Mouse (Mus musculus): ENCODE results near the gene A430078G23Rik.

Gene A430078G23Rik

GRCm38 (mm10) chr8:3348142-3348823 lies 4.9 kb upstream of the A430078G23Rik start:
- no peak for DNase-seq (ENCODE audit: low spot score)

- DNase-seq (ENCODE audit: low spot score), result no peak
Observed at GRCm38 (mm10) chr8:3350747-3351146, 2.5 kb upstream of the A430078G23Rik start.

GRCm38 (mm10) chr8:3352715-3353114 lies 500 bp upstream of the A430078G23Rik start:
- no peak for DNase-seq (ENCODE audit: low spot score)

- no peak for DNase-seq (ENCODE audit: low spot score)
Observed at GRCm38 (mm10) chr8:3353811-3354442, 712 bp downstream of the A430078G23Rik start.

- no peak for DNase-seq (ENCODE audit: low spot score)
Observed at GRCm38 (mm10) chr8:3354443-3354812, 1.2 kb downstream of the A430078G23Rik start.

GRCm38 (mm10) chr8:3355586-3355985 lies 2.4 kb downstream of the A430078G23Rik start:
- no peak for DNase-seq (ENCODE audit: low spot score)

GRCm38 (mm10) chr8:3358060-3358459 lies 4.8 kb downstream of the A430078G23Rik start:
- peak; percentile 71 for DNase-seq (ENCODE audit: low spot score)

GRCm38 (mm10) chr8:3367086-3367485 lies 13.9 kb downstream of the A430078G23Rik start:
- no peak for DNase-seq (ENCODE audit: low spot score)

- no peak for DNase-seq (ENCODE audit: low spot score)
Observed at GRCm38 (mm10) chr8:3368091-3368490, 14.9 kb downstream of the A430078G23Rik start.

- DNase-seq (ENCODE audit: low spot score), result no peak
Observed at GRCm38 (mm10) chr8:3375748-3376147, 22.5 kb downstream of the A430078G23Rik start.

- DNase-seq (ENCODE audit: low spot score), result no peak
Observed at GRCm38 (mm10) chr8:3376641-3377274, 23.5 kb downstream of the A430078G23Rik start.

- DNase-seq (ENCODE audit: low spot score), result peak; percentile 54
Observed at GRCm38 (mm10) chr8:3387286-3387685, 34.1 kb downstream of the A430078G23Rik start.

GRCm38 (mm10) chr8:3388591-3389338 lies 35.5 kb downstream of the A430078G23Rik start:
- DNase-seq (ENCODE audit: low spot score), result no peak

GRCm38 (mm10) chr8:3389506-3389905 lies 36.3 kb downstream of the A430078G23Rik start:
- no peak for DNase-seq (ENCODE audit: low spot score)

- no peak for DNase-seq (ENCODE audit: low spot score)
Observed at GRCm38 (mm10) chr8:3392293-3392692, 39.1 kb downstream of the A430078G23Rik start.

GRCm38 (mm10) chr8:3392771-3393710 lies 39.8 kb downstream of the A430078G23Rik start, which contains the start of gene Arhgef18:
Gene Arhgef18 (plus strand): TSS chr8:3393006.
- peak; percentile 82 for DNase-seq (ENCODE audit: low spot score)

GRCm38 (mm10) chr8:3394600-3394999 lies 41.4 kb downstream of the A430078G23Rik start:
- no peak for DNase-seq (ENCODE audit: low spot score)

- DNase-seq (ENCODE audit: low spot score), result no peak
Observed at GRCm38 (mm10) chr8:3395246-3395645, 42.0 kb downstream of the A430078G23Rik start.

- DNase-seq (ENCODE audit: low spot score), result no peak
Observed at GRCm38 (mm10) chr8:3397597-3397996, 44.4 kb downstream of the A430078G23Rik start.

GRCm38 (mm10) chr8:3400509-3400908 lies 47.3 kb downstream of the A430078G23Rik start:
- DNase-seq (ENCODE audit: low spot score), result no peak

- DNase-seq (ENCODE audit: low spot score), result no peak
Observed at GRCm38 (mm10) chr8:3407417-3407816, 54.2 kb downstream of the A430078G23Rik start.

Measured in c-Kit-positive CD71-positive TER-119-positive erythroid progenitor cells, embryonic 14.5 days (primary cell).